Mouse (Mus musculus) retina, postnatal 7 days (tissue): ENCODE data around the gene Svs6.
"Not testable (repeated sequence)": the region's sequence is repeated elsewhere in the genome, so short reads cannot be mapped to it uniquely, and the experiment has no call there.

ENCODE experiments used
- DNase-seq: peaks from one replicate; pipeline ENCODE4 v3.0.0-alpha.2; 2012; ENCODE audit warnings: low read depth, low spot score

Svs6 gene

GRCm38 (mm10) chr2:164316451-164316850, at the start of gene Svs6:
Svs6 (plus strand) TSS chr2:164316751.
- not testable (repeated sequence) for DNase-seq

DNA sequence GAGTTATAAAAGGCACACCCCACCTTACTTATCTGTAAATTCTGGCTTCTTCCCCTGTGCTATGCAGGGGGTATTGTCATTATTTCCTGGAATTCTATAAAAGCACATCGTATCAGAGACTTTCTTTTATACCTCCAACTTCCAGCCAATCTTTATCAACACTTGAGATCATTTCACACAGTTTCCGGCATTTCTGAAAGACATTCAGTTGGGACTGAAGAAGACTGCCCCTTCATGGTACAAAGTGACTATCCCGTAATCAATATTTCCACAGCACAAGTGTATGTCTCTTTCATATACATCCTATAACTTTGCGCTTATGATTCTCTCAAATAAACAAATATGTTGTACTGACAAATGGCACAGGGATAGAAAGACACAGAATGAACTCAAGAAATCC, 38.2 kb upstream of the Svs6 start, which contains the start of gene Svs4:
TSS of gene Svs4 (minus strand) at position 101 of the 400 bp plus-strand sequence.
- no peak for DNase-seq

- DNase-seq: not testable (repeated sequence)
Observed at GRCm38 (mm10) chr2:164288968-164289367, 27.6 kb upstream of the Svs6 start, which contains the start of gene Svs3a. Svs3a (plus strand) TSS chr2:164289268.

- no peak for DNase-seq
Observed at GRCm38 (mm10) chr2:164312599-164312998, 4.0 kb upstream of the Svs6 start.

- not testable (repeated sequence) for DNase-seq
Observed at GRCm38 (mm10) chr2:164315460-164315859, 1.1 kb upstream of the Svs6 start.

- no peak for DNase-seq
Observed at GRCm38 (mm10) chr2:164320983-164321382, 4.4 kb downstream of the Svs6 start.

DNA sequence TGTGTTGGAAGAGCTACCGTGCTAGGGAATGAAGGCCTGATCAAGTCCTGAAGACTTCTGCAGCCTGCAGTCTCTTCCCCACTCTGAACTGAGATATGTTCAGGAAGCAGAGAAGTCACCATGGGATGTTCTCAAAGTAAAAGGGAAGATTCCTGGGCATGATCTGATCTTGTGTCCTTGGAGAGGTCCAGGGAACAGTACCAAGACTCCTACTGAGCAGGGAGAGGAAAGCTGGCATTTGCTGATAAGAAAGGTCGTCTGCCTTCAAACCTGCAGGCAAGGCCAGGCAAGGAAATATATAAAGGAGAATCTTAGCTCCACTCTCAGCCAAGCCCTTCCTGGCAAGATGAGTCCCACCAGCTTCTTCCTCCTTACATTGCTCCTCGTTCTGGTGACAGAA, 15.9 kb downstream of the Svs6 start, which contains the start of gene Svs5:
TSS of gene Svs5 (plus strand) at position 301 of the 400 bp plus-strand sequence.
- DNase-seq: not testable (repeated sequence)

DNA sequence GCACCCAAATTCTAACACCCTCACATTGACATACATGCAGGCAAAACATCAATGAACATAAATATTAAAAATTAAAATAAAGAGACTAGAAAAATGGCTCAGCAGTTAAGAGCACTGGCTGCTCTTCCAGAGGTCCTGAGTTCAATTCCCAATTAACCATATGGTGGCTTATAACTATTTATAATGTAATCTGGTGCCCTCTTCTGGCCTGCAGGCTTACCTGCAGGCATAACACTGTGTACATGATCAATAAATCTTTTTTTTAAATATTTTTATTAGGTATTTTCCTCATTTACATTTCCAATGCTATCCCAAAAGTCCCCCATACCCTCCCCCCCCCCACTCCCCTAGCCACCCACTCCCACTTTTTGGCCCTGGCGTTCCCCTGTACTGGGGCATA, 27.2 kb downstream of the Svs6 start:
- not testable (repeated sequence) for DNase-seq

DNA sequence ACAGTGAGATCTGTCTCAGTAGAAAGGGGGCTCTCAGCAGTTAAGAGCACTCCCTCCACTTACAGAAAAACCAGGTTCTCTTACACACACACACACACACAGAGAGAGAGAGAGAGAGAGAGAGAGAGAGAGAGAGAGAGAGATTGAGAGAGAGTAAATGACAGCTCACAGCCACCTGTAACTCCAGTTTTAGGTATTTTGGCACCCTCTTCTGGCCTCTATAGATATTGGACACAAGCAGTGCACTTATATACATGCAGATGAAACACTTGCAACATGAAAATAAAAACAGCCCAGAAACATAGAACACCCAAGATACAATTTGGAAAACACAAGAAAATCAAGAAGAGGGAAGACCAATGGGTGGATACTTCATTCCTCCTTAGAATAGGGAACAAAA, 31.1 kb downstream of the Svs6 start:
- not testable (repeated sequence) for DNase-seq

- DNase-seq: peak; percentile 11
Observed at GRCm38 (mm10) chr2:164348980-164349379, 32.4 kb downstream of the Svs6 start.

GRCm38 (mm10) chr2:164352697-164353096, 36.1 kb downstream of the Svs6 start:
- DNase-seq: no peak

DNA sequence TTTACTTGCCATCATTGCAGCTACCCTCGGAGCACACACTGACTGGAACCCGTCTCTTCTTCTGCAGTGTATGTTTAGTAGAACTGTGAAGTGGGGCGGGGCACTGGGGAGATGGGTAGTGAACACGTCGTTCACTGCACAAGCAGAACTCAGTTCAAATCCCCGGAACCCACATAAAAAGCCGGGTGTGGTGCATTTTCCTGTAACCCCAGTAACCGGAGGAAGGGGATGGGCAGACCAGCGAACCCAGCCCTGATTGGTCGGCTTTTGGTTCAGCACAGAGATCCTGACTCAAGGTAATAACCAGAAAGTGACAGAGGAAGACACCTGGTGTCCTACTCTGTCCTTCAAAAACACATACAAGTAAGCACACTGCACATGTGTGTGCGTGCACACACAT, 36.8 kb downstream of the Svs6 start:
- no peak for DNase-seq

- no peak for DNase-seq
Observed at GRCm38 (mm10) chr2:164356177-164356967, 39.8 kb downstream of the Svs6 start.

- no peak for DNase-seq
Observed at GRCm38 (mm10) chr2:164358373-164358772, 41.8 kb downstream of the Svs6 start.

DNA sequence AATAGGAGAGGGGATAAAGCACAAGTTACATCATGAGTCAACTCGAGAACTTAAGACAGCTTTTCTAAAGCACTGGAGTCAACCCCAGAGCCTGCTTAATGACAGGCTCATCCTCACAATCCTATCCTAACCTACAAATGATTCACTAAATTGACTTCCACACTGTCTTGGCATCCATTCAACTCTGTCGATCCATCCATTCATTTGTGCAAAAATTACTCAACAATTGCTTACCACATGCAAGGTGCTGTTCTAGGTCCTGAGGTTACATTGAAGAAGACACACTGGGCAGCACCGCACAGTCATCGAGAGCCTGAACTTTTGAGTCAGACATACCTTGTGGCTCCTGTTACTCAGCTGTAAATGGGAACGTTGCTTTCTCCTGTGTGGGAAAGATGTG, 42.5 kb downstream of the Svs6 start:
- no peak for DNase-seq

GRCm38 (mm10) chr2:164359668-164360067, 43.1 kb downstream of the Svs6 start:
- DNase-seq: no peak

DNA sequence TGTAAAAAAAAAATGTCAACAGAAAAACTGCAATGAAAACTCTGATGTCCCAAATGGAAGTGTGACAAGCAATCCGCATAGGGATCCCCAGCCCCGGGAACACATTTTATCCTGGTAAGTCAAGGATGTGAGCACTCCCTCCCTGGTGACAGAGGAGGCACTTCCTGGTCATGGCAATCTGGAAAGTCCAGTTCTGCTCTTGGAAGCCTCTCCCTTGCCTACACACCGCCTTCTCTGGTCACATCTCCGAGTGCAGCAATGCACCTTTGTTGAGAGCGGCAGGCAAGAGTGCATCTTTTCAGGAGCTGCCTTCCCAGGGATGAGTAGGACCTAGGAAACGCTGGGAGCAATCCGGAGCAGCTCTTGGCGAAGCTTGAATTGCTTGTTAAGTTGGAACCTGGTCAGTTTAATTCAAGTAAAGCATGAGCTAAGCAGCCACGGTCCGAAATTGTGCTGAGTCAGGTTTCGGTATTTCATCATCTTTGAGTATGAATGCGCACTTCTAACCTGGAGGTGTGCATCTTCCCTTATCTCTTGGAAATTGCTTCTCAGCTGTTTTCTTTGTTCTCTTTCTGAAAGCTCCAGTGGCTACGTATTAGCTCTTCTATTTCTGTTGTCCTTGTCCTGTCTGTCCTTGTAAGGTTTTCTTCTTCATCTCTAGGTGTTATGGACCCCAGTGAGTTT, 44.6 kb downstream of the Svs6 start:
- no peak for DNase-seq

GRCm38 (mm10) chr2:164366947-164367346, 50.4 kb downstream of the Svs6 start:
- DNase-seq: no peak
